Mouse (Mus musculus): Measurements from ENCODE around the gene Gm6657. TPM values are rescaled to one million over a fixed set of nuclear protein-coding genes. Genes with fewer than 3 reads are reported as not detected.

Gm6657 gene
- polyA plus RNA-seq, 1 experiment from 2014 or later: not detected

GRCm38 (mm10) chr12:78249151-78249550, 55.1 kb downstream of the Gm6657 start:
- ATAC-seq (no peak), DNase-seq (no peak)
- no peaks in the 10 kb centered on the region for H3K4me1 ChIP-seq (ENCODE audit: insufficient read depth)
- no peaks in the 10 kb centered on the region for H3K36me3 ChIP-seq (replicated peaks; ENCODE audit: insufficient read depth, low read length)
- H3K27ac ChIP-seq (ENCODE audit: low read depth): no peak overlapping the region
- no peak overlapping the region for H3K4me2 ChIP-seq (ENCODE audit: low read depth, low read length)
- H3K9me3 ChIP-seq (ENCODE audit: low read length): no peaks in the 10 kb centered on the region
- H3K27me3 ChIP-seq (ENCODE audit: insufficient read depth, low read length): no peaks in the 10 kb centered on the region
- H3K9ac ChIP-seq (replicated peaks): no peak overlapping the region
- H3K4me3 ChIP-seq (ENCODE audit: low read depth, low read length): no peak overlapping the region
- no peak for TF ChIP-seq CTCF (IDR thresholded peaks at IDR 0.05; ENCODE audit: low read depth)
- TF ChIP-seq EP300 (IDR thresholded peaks at IDR 0.05; ENCODE audit: low read depth): no peak

Other genes starting within 250 kb of the Gm6657 start
- 6.0 and 6.1 TPM in 2 replicates for gene Gphn, start 32.1 kb downstream of the Gm6657 start, polyA plus RNA-seq (2015; fragmentation: Nextera tagmentation; extraction: Ambion mirVana)